Mouse (Mus musculus) lung, adult 2 months (tissue): ENCODE results near the gene Ngf.

Experiments used
- CTCF ChIP-seq: fragments of 200-500 bp; IDR thresholded peaks from 2 replicates; pipeline ENCODE4 v1.5.1; 2011; ENCODE audit warnings: mild to moderate bottlenecking, low read length, control low read depth; ENCODE audit not compliant: insufficient read depth
- POLR2A ChIP-seq: fragments of 200-500 bp; IDR thresholded peaks from 2 replicates; pipeline ENCODE4 v1.6.1; 2011; ENCODE audit warnings: low read depth, mild to moderate bottlenecking, control low read depth, low read length, borderline replicate concordance; ENCODE audit errors: extremely low read depth

DNA sequence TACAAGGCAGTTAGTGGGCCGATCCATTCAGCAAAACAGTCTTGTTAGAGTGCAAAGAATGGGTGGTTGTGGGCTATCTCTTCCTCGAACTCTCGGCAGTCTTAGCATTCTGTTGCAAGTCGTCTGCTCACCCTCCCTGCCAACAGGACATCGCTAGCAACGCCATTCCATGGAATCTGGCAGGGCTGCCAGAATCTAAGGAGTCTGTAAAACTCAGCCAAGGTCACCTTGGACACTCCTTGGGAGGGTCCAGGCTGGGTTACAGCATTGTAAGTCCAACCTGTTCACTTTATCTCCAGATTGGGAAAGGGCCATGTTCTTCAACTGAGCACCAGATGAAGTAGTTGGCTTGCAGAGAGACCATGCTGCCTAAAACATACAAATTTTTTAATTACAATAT lies 29.2 kb downstream of the Ngf start:
- no peak for TF ChIP-seq POLR2A
- TF ChIP-seq CTCF, result no peak
